Mouse (Mus musculus) cerebellum, adult 2 months (tissue): Measurements from ENCODE around the gene Mpi. TPM values are rescaled to one million over a fixed set of nuclear protein-coding genes. Genes with fewer than 3 reads are reported as not detected.

Source experiments
- DNase-seq, 2 experiments: peaks; one replicate each; pipeline ENCODE4 v3.0.0; 2021
- H3K27ac ChIP-seq: fragments of 200-500 bp; 2 replicates; pipeline ENCODE4 v1.5.1; 2012; ENCODE audit warnings: low read length, control low read depth, inconsistent platforms; ENCODE audit not compliant: insufficient read depth
- H3K27me3 ChIP-seq: fragments of 200-500 bp; 2 replicates; pipeline ENCODE4 v1.6.1; 2012; ENCODE audit warnings: inconsistent platforms, mild to moderate bottlenecking, low read length, moderate library complexity; ENCODE audit not compliant: control insufficient read depth, insufficient read depth
- H3K4me1 ChIP-seq: fragments of 200-500 bp; 2 replicates; pipeline ENCODE4 v1.6.1; 2011; ENCODE audit warnings: low read length; ENCODE audit not compliant: control insufficient read depth, insufficient read depth
- H3K4me3 ChIP-seq: fragments of 200-500 bp; replicated peaks from 2 replicates; pipeline ENCODE3; 2011; ENCODE audit warnings: mild to moderate bottlenecking, low read depth, low read length, control low read depth; ENCODE audit not compliant: insufficient read depth
- CTCF ChIP-seq: fragments of 200-500 bp; IDR thresholded peaks from 2 replicates; pipeline ENCODE4 v1.5.1; 2011; ENCODE audit warnings: low read depth, mild to moderate bottlenecking, control low read depth, low read length, moderate library complexity, borderline replicate concordance; ENCODE audit not compliant: insufficient read depth
- POLR2A ChIP-seq: fragments of 200-500 bp; IDR thresholded peaks from 2 replicates; pipeline ENCODE4 v1.6.1; 2011; ENCODE audit warnings: low read length, control low read depth, borderline replicate concordance; ENCODE audit not compliant: insufficient read depth
- WGBS: fragments of 180-500 bp; shearing (Covaris S2); methylation state at CpG from one replicate; pipeline ENCODE4 v1.1.7; 2018; 5-methylcytosine and 5-hydroxymethylcytosine counted together
- polyA plus RNA-seq: library from polyadenylated mRNA; depleted of rRNA; stranded (reverse); fragments of >200 nt; gene quantifications from 2 replicates; pipeline ENCODE4 v1.2.3, GENCODE M21; 2012

The Mpi gene
- polyA plus RNA-seq, 1 experiment = 95.1 TPM

DNA sequence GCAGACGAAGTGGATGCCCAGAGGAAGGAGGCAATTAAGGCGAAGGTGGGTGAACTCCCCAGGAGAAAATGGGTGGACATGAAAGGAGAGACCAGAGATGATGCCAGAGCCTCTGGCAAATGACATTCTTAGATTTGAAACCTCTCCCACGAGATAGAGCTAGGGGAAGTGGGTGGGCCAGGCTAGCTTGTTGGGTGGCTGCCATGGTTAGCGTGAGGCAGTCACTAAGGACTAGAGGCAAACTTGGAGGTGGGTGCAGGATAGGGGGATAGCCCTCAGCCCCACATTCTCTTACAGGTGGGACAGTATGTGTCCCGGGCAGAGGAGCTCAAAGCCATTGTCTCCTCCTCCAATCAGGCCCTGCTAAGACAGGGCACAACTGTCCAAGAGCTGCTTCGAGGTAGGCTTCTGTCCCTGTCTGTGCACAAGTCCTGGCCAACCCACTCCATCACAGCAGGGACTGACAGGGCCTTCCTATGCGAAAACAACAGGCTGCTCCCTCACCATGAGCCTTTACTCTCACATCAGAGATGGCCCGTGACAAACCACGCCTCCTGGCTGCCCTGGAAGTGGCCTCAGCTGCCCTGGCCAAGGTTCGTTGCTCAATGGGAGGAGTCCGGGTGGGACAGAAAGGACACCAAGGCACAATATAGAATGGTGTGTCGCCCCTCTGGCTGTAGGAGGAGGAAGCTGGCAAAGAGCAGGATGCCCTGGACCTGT, 41.1 kb upstream of the Mpi start:
- no peak for TF ChIP-seq POLR2A
- no peak for TF ChIP-seq CTCF

GRCm38 (mm10) chr9:57590726-57591125, 38.2 kb upstream of the Mpi start:
- Histone ChIP-seq H3K27ac (no peak overlapping the region), H3K4me3 (peak overlapping the region; percentile 1), H3K27me3 (no peaks in the 10 kb centered on the region), H3K4me1 (peaks cover 6% of the 10 kb centered on the region; the same call in 1 of the 2 replicates)
- DNase-seq = no peak
- TF ChIP-seq POLR2A = no peak
- TF ChIP-seq CTCF = peak; percentile 39; the same call in 1 of the 2 replicates
- 51% methylated on average over 5 of the region's 5 CpGs for WGBS

More for the DNA sequence above, 41.1 kb upstream of the Mpi start:
- H3K4me3 ChIP-seq = no peak overlapping the region
- no peak overlapping the region for H3K27ac ChIP-seq
- H3K4me1 ChIP-seq = peaks cover 6% of the 10 kb centered on the region; the same call in 1 of the 2 replicates
- 44% methylated on average over 12 of the region's 12 CpGs for WGBS
- no peak for DNase-seq
- no peaks in the 10 kb centered on the region for H3K27me3 ChIP-seq

DNA sequence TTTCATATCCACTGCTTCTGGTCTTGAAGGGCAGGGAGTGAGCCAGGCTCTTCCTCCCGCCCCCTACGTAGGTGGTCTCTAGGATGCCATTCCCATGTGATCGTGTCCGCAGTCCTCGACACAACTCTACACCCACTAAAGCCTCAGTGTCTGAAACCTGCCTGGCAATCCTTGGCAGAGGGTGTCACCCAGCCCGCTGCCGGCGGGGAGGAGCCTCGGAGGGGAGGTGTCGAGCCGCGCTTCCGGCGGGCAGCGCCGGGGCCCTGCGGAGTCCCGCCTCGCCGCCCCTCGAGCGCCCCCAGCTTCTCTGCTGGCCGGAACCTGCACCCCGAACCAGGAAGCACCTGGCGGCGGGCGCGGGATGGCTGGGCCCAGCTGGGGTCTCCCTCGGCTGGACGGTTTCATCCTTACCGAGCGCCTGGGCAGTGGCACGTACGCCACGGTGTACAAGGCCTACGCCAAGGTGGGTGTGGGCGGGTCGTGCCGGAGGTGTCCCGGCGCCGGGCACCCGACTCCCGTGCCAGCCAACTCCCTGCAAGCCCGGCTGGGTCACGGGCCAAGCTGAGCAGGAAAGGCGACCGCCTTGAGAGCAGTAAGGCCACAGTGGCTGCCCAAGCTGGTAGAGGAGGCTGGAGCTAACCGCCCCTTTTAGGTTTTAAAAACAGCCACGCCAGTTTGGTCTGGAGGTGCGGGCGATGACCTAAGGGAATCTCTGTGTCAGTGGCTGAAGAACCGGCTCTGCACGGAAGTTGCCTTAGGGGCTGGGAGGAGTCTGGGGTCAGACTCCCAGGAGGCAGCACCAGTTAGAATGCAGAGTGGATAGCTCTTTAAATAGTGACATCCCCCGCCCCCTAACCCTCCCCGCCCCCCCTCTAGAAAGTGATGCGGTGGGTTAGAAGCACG, 36.9 kb upstream of the Mpi start, which contains the start of gene Ulk3:
Ulk3 (plus strand) TSS at position 229 of the 903 bp plus-strand sequence.
- H3K4me3 ChIP-seq = peak within 1 kb of the TSS; percentile 86
- peaks cover 6% of the 10 kb centered on the region; the same call in 1 of the 2 replicates for H3K4me1 ChIP-seq
- 0 out of 2 replicates have a peak, but pooled peaks have one; percentile 8 for TF ChIP-seq CTCF
- TF ChIP-seq POLR2A = peak; percentile 37; the same call in 1 of the 2 replicates
- WGBS = under 1% methylated on average over 58 of the region's 58 CpGs
- no peaks in the 10 kb centered on the region for H3K27me3 ChIP-seq
- DNase-seq = peak; percentile 79 to 84
- peak within 1 kb of the TSS; percentile 49 for H3K27ac ChIP-seq

GRCm38 (mm10) chr9:57584991-57585390, 32.4 kb upstream of the Mpi start:
- no peak overlapping the region for H3K4me3 ChIP-seq
- TF ChIP-seq POLR2A = no peak
- TF ChIP-seq CTCF = no peak
- WGBS = 86% methylated on average over 3 of the region's 3 CpGs
- no peaks in the 10 kb centered on the region for H3K4me1 ChIP-seq
- H3K27me3 ChIP-seq = no peaks in the 10 kb centered on the region
- no peak overlapping the region for H3K27ac ChIP-seq
- DNase-seq = no peak

- no peak overlapping the region for H3K4me3 ChIP-seq
- 88% methylated on average over 6 of the region's 6 CpGs for WGBS
- no peak for DNase-seq
- H3K4me1 ChIP-seq = no peaks in the 10 kb centered on the region
- H3K27ac ChIP-seq = no peak overlapping the region
- TF ChIP-seq POLR2A (no peak), CTCF (no peak)
- no peaks in the 10 kb centered on the region for H3K27me3 ChIP-seq
Observed at GRCm38 (mm10) chr9:57577144-57577849, 24.7 kb upstream of the Mpi start.

DNA sequence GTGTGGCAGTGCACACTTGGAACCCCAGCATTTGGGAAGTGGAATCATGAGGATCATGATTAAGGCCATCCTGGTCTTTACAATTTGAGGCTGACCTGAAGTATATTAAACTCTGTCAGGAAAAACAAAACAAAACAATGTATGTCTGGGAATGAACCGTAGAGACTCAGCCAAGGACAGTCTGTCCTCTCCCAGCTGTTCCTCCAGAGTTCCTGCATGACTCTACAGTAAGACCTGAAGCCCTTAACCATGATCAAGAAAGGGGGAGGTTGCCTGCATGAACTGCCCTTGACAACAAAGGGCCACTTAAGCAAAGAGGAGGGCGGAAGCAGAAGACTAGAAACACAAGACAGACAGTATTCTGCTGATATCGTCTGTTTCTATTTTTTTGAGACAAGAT, 23.0 kb upstream of the Mpi start:
- WGBS = 77% methylated on average over 3 of the region's 3 CpGs

GRCm38 (mm10) chr9:57574397-57574796, 21.8 kb upstream of the Mpi start:
- no peak for DNase-seq
- Histone ChIP-seq H3K4me1 (no peaks in the 10 kb centered on the region), H3K27ac (no peak overlapping the region), H3K27me3 (no peaks in the 10 kb centered on the region), H3K4me3 (no peak overlapping the region)
- TF ChIP-seq POLR2A = no peak
- TF ChIP-seq CTCF = no peak

More for the DNA sequence above, 23.0 kb upstream of the Mpi start:
- Histone ChIP-seq H3K27ac (no peak overlapping the region), H3K27me3 (no peaks in the 10 kb centered on the region), H3K4me1 (no peaks in the 10 kb centered on the region), H3K4me3 (no peak overlapping the region)
- TF ChIP-seq POLR2A (no peak), CTCF (no peak)
- no peak for DNase-seq
